Mouse (Mus musculus) embryonic facial prominence, embryonic 13.5 days (tissue): ENCODE data around the gene Zmynd8. TPM values are rescaled to one million over a fixed set of nuclear protein-coding genes. Genes with fewer than 3 reads are reported as not detected.
"Not testable (repeated sequence)": the region's sequence is repeated elsewhere in the genome, so short reads cannot be mapped to it uniquely, and the experiment has no call there.

Experiments used
- ATAC-seq: fragments of 200-750 bp; cut with Nextera tagmentation; 2 replicates; pipeline ENCODE4 v1.8.0; 2017; ENCODE audit warnings: low read depth; ENCODE audit not compliant: insufficient number of reproducible peaks, insufficient read depth, low FRiP score, low TSS enrichment
- H3K27ac ChIP-seq: fragments of 300-500 bp; sonication (generic); 2 replicates; pipeline ENCODE4 v1.5.1; 2015; ENCODE audit warnings: moderate library complexity, mild to moderate bottlenecking, inconsistent platforms
- H3K27me3 ChIP-seq: fragments of 300-500 bp; sonication (generic); 2 replicates; pipeline ENCODE4 v1.6.1; 2015; ENCODE audit warnings: mild to moderate bottlenecking, inconsistent platforms
- H3K36me3 ChIP-seq: fragments of 300-500 bp; sonication (generic); 2 replicates; pipeline ENCODE4 v1.6.1; 2015; ENCODE audit warnings: mild to moderate bottlenecking, inconsistent platforms
- H3K4me1 ChIP-seq: fragments of 300-500 bp; sonication (generic); 2 replicates; pipeline ENCODE4 v1.6.1; 2015; ENCODE audit warnings: inconsistent platforms
- H3K4me2 ChIP-seq: fragments of 300-500 bp; sonication (generic); 2 replicates; pipeline ENCODE4 v1.6.1; 2015; ENCODE audit warnings: moderate library complexity, mild to moderate bottlenecking, inconsistent platforms
- H3K4me3 ChIP-seq: fragments of 300-500 bp; sonication (generic); 2 replicates; pipeline ENCODE4 v1.5.1; 2015; ENCODE audit warnings: mild to moderate bottlenecking, inconsistent platforms
- H3K9ac ChIP-seq: fragments of 300-500 bp; sonication (generic); 2 replicates; pipeline ENCODE4 v1.6.1; 2015; ENCODE audit warnings: mild to moderate bottlenecking, inconsistent platforms
- H3K9me3 ChIP-seq: fragments of 300-500 bp; sonication (generic); 2 replicates; pipeline ENCODE4 v1.6.1; 2016; ENCODE audit warnings: inconsistent platforms
- WGBS: fragments of 180-500 bp; shearing (Covaris S2); methylation state at CpG from one replicate; pipeline ENCODE4 v1.1.7; 2015; ENCODE audit warnings: mixed read lengths; 5-methylcytosine and 5-hydroxymethylcytosine counted together
- polyA plus RNA-seq: library from polyadenylated mRNA; unstranded; fragments of >200 nt; fragmentation: Nextera tagmentation; extraction: Ambion mirVana; gene quantifications from 2 replicates; pipeline ENCODE4 v1.2.1, GENCODE M21; 2015

Gene Zmynd8
- polyA plus RNA-seq, 1 experiment from 2014 or later: 61.4 TPM

GRCm38 (mm10) chr2:165809901-165810477 is 88.8 kb downstream of the Zmynd8 start:
- H3K27ac ChIP-seq: no peak overlapping the region
- H3K4me2 ChIP-seq: no peak overlapping the region
- no peaks in the 10 kb centered on the region for H3K27me3 ChIP-seq
- no peak overlapping the region for H3K4me3 ChIP-seq
- no peak overlapping the region for H3K9ac ChIP-seq
- no peaks in the 10 kb centered on the region for H3K4me1 ChIP-seq
- WGBS: 82% methylated on average over 5 of the region's 5 CpGs
- H3K36me3 ChIP-seq: peaks cover 97% of the 10 kb centered on the region
- no peak for ATAC-seq
- H3K9me3 ChIP-seq: no peaks in the 10 kb centered on the region

DNA sequence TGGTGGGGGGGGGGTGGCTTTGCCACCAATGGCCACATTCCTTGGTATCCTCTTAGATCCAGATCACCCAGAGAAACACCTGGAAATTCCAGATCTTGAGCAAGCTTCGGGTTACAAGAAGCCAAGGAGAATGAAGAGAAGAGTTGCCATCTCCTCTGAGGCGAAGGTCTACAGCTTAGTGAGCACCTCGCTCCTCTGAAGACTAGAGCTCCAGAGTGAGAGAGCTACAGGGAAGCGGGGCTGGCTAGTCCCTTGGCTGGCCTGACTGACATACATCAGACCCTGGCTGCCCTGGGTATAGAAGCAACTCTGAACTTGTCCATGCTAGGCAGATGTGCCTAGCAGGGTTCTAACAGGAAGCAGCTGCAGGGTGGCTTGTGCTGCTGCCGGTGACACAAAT is 89.7 kb downstream of the Zmynd8 start:
- no peak overlapping the region for H3K27ac ChIP-seq
- no peak for ATAC-seq
- no peak overlapping the region for H3K4me3 ChIP-seq
- H3K4me2 ChIP-seq: no peak overlapping the region
- no peak overlapping the region for H3K9ac ChIP-seq
- H3K36me3 ChIP-seq: peaks cover 97% of the 10 kb centered on the region
- no peaks in the 10 kb centered on the region for H3K9me3 ChIP-seq
- WGBS: 95% methylated on average over 5 of the region's 5 CpGs
- H3K4me1 ChIP-seq: no peaks in the 10 kb centered on the region
- no peaks in the 10 kb centered on the region for H3K27me3 ChIP-seq

DNA sequence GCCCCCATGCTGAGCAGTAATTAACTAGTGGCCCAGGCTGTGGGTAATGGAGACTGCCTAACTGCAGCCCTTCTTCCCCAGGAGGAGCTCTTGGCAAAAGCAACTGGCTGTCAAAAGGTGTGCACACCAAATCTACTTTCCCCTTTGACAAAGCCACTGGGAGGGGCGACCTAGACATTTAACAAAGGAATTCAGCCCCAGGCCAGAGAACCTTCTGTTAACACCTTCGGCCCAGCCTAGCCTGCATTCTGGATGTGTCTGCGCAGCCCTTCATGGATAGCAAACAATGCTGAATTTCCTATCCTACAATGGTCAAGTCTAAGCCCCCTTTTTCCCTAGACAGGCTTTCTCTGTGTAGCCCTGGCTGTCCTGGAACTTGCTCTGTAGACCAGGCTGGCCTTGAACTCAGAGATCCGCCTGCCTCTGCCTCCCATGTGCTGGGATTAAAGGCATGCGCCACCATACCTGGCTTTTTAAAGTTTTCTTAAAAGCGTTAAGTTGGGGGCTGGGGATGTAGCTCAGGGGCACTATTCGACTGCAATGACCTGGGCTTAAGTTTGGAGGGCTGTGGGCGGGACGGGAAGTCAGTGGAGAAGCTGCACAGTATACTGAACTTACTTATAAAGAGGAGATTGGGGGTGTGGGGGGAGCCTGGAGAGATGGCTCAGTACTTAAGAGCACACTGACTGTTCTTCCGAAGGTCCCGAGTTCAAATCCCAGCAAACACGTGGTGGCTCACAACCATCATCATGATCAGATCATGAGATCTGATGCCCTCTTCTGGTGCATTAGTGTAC is 90.4 kb downstream of the Zmynd8 start:
- Histone ChIP-seq H3K27ac (no peak overlapping the region), H3K4me1 (no peaks in the 10 kb centered on the region), H3K36me3 (peaks cover 92% of the 10 kb centered on the region), H3K9ac (no peak overlapping the region), H3K9me3 (no peaks in the 10 kb centered on the region), H3K4me2 (no peak overlapping the region), H3K27me3 (no peaks in the 10 kb centered on the region), H3K4me3 (no peak overlapping the region)
- no peak for ATAC-seq
- WGBS: 93% methylated on average over 12 of the region's 12 CpGs

DNA sequence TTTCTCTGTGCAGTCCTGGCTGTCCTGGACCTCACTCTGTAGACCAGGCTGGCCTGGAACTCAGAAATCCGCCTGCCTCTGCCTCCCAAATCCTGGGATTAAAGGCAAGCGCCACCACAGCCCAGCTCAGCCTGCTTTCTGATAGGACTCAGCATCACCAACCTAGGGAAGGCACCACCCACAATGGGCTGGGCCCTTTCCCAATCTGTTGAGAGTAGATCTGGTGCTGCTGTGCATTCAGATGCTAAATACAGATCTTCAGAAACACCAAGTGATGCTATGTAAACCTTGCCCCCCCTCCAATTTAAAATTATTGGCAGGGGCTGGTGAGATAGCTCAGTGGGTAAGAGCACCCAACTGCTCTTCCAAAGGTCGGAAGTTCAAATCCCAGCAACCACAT is 98.6 kb downstream of the Zmynd8 start:
- H3K36me3 ChIP-seq: peaks cover 89% of the 10 kb centered on the region
- not testable (repeated sequence) for H3K4me3 ChIP-seq, H3K27me3 ChIP-seq, H3K27ac ChIP-seq, H3K4me1 ChIP-seq, H3K9ac ChIP-seq, ATAC-seq, H3K4me2 ChIP-seq, H3K9me3 ChIP-seq
- WGBS: 92% methylated on average over 3 of the region's 3 CpGs

- H3K9ac ChIP-seq: no peak overlapping the region
- H3K4me1 ChIP-seq: no peaks in the 10 kb centered on the region
- H3K36me3 ChIP-seq: peaks cover 91% of the 10 kb centered on the region
- no peak overlapping the region for H3K4me2 ChIP-seq
- H3K9me3 ChIP-seq: no peaks in the 10 kb centered on the region
- no peak overlapping the region for H3K27ac ChIP-seq
- WGBS: 67% methylated on average over 8 of the region's 8 CpGs
- no peaks in the 10 kb centered on the region for H3K27me3 ChIP-seq
- no peak for ATAC-seq
- H3K4me3 ChIP-seq: no peak overlapping the region
Observed at GRCm38 (mm10) chr2:165797876-165798275, 100.9 kb downstream of the Zmynd8 start.

DNA sequence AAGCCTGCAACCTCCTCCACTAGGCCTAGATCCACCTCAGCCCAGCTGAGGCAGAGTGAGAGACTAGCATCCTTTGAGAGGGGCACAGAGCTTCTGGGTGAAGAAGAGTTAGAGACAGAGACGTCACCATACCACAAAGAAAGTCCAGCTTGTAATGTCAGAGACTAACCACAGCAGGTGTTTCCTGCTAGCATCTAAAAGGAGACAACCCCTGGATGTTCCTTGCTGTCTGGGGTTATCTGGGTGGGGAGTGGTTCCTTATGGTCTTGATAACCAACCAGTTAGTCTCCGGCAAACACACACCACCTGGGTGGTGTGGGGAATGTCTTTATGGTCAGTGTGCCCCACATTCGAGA is 105.6 kb downstream of the Zmynd8 start:
- Histone ChIP-seq H3K9ac (no peak overlapping the region), H3K4me1 (peaks cover 2% of the 10 kb centered on the region; the same call in 1 of the 2 replicates), H3K27ac (no peak overlapping the region), H3K4me3 (no peak overlapping the region), H3K4me2 (no peak overlapping the region), H3K27me3 (no peaks in the 10 kb centered on the region), H3K9me3 (no peaks in the 10 kb centered on the region), H3K36me3 (peaks cover 93% of the 10 kb centered on the region)
- no peak for ATAC-seq
- 80% methylated on average over 3 of the region's 3 CpGs for WGBS

GRCm38 (mm10) chr2:165792431-165793282 is 106.2 kb downstream of the Zmynd8 start:
- H3K9me3 ChIP-seq: no peaks in the 10 kb centered on the region
- H3K4me1 ChIP-seq: peaks cover 8% of the 10 kb centered on the region
- no peak overlapping the region for H3K4me2 ChIP-seq
- no peak overlapping the region for H3K27ac ChIP-seq
- no peaks in the 10 kb centered on the region for H3K27me3 ChIP-seq
- WGBS: 88% methylated on average over 25 of the region's 25 CpGs
- peaks cover 92% of the 10 kb centered on the region for H3K36me3 ChIP-seq
- ATAC-seq: no peak
- H3K9ac ChIP-seq: no peak overlapping the region
- no peak overlapping the region for H3K4me3 ChIP-seq

- peaks cover 92% of the 10 kb centered on the region for H3K36me3 ChIP-seq
- H3K4me2 ChIP-seq: no peak overlapping the region
- no peaks in the 10 kb centered on the region for H3K9me3 ChIP-seq
- ATAC-seq: no peak
- no peak overlapping the region for H3K9ac ChIP-seq
- WGBS: 62% methylated on average over 9 of the region's 9 CpGs
- no peak overlapping the region for H3K4me3 ChIP-seq
- H3K4me1 ChIP-seq: peaks cover 16% of the 10 kb centered on the region
- H3K27me3 ChIP-seq: no peaks in the 10 kb centered on the region
- no peak overlapping the region for H3K27ac ChIP-seq
Observed at GRCm38 (mm10) chr2:165791657-165792056, 107.2 kb downstream of the Zmynd8 start.

DNA sequence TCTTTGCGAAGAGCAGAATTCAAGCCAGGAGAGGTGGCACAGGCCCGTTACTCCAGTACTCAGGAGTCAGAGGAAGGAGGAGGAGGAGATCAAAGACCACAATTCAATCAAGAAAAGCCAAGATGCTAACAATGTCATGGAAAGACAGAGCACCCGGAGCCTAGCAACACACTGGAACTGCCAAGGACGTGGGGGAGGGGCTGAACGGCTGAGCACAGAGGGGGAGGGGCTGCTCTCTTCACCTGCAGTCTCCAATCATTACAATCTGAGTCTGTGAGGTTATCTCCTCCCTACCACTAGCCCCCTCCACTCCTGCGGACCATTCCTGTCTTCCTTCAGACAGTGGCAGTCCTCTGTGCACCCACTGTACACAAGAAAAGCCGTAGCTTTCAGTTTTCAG is 107.8 kb downstream of the Zmynd8 start:
- no peak overlapping the region for H3K4me3 ChIP-seq
- no peak overlapping the region for H3K27ac ChIP-seq
- no peak overlapping the region for H3K9ac ChIP-seq
- ATAC-seq: no peak
- H3K27me3 ChIP-seq: no peaks in the 10 kb centered on the region
- H3K4me2 ChIP-seq: no peak overlapping the region
- H3K4me1 ChIP-seq: peaks cover 16% of the 10 kb centered on the region
- H3K9me3 ChIP-seq: no peaks in the 10 kb centered on the region
- WGBS: 83% methylated on average over 7 of the region's 7 CpGs
- H3K36me3 ChIP-seq: peaks cover 90% of the 10 kb centered on the region

GRCm38 (mm10) chr2:165789667-165790066 is 109.1 kb downstream of the Zmynd8 start:
- H3K4me3 ChIP-seq: no peak overlapping the region
- 96% methylated on average over 3 of the region's 3 CpGs for WGBS
- no peak overlapping the region for H3K27ac ChIP-seq
- H3K36me3 ChIP-seq: peaks cover 95% of the 10 kb centered on the region
- no peaks in the 10 kb centered on the region for H3K9me3 ChIP-seq
- H3K4me2 ChIP-seq: no peak overlapping the region
- H3K27me3 ChIP-seq: no peaks in the 10 kb centered on the region
- no peak for ATAC-seq
- no peak overlapping the region for H3K9ac ChIP-seq
- peaks cover 16% of the 10 kb centered on the region for H3K4me1 ChIP-seq

- no peak overlapping the region for H3K4me3 ChIP-seq
- no peaks in the 10 kb centered on the region for H3K9me3 ChIP-seq
- H3K9ac ChIP-seq: no peak overlapping the region
- no peaks in the 10 kb centered on the region for H3K27me3 ChIP-seq
- WGBS: 88% methylated on average over 9 of the region's 9 CpGs
- H3K4me1 ChIP-seq: peaks cover 16% of the 10 kb centered on the region
- peaks cover 95% of the 10 kb centered on the region for H3K36me3 ChIP-seq
- H3K27ac ChIP-seq: no peak overlapping the region
- no peak overlapping the region for H3K4me2 ChIP-seq
- no peak for ATAC-seq
Observed at GRCm38 (mm10) chr2:165788796-165789195, 110.0 kb downstream of the Zmynd8 start.
